Mouse (Mus musculus) G1E (cell line): ENCODE data around the gene Dpp7. TPM values are rescaled to one million over a fixed set of nuclear protein-coding genes. Genes with fewer than 3 reads are reported as not detected.

Experiments used
- ATAC-seq: 2 replicates; pipeline ENCODE4 v1.8.0; 2016; ENCODE audit warnings: mild to moderate bottlenecking; ENCODE audit not compliant: insufficient number of reproducible peaks, poor library complexity, low FRiP score, severe bottlenecking; ENCODE audit errors: extremely low read depth
- DNase-seq: peaks from one replicate; pipeline ENCODE4 v3.0.0; 2012; ENCODE audit warnings: low spot score
- H3K27me3 ChIP-seq: 2 replicates; pipeline ENCODE4 v1.6.1; 2012; ENCODE audit warnings: mild to moderate bottlenecking, low read length, inconsistent platforms; ENCODE audit not compliant: insufficient read depth
- H3K36me3 ChIP-seq: replicated peaks from 2 replicates; pipeline ENCODE3; 2012; ENCODE audit warnings: mild to moderate bottlenecking, inconsistent platforms
- H3K4me1 ChIP-seq: 2 replicates; pipeline ENCODE4 v1.6.1; 2012; ENCODE audit warnings: low read depth, low read length, inconsistent platforms, mixed read lengths; ENCODE audit not compliant: insufficient read depth
- H3K4me3 ChIP-seq: 2 replicates; pipeline ENCODE4 v1.5.1; 2012; ENCODE audit warnings: low read depth, mild to moderate bottlenecking, inconsistent platforms, low read length, moderate library complexity, mixed read lengths
- H3K9me3 ChIP-seq: replicated peaks from 2 replicates; pipeline ENCODE4 v1.6.1; 2012; ENCODE audit warnings: inconsistent platforms
- CTCF ChIP-seq: IDR thresholded peaks from 2 replicates; pipeline ENCODE4 v1.5.1; 2012; ENCODE audit warnings: low read depth, low read length, inconsistent platforms, mixed read lengths
- GATA1 ChIP-seq: IDR thresholded peaks from 2 replicates; pipeline ENCODE4 v1.6.1; 2012; ENCODE audit warnings: borderline replicate concordance, low read length, inconsistent platforms, mixed read lengths
- GATA2 ChIP-seq: IDR thresholded peaks from 2 replicates; pipeline ENCODE4 v1.6.1; 2012; ENCODE audit warnings: low read depth, low read length, inconsistent platforms, borderline replicate concordance
- POLR2AphosphoS5 ChIP-seq: IDR thresholded peaks from 2 replicates; pipeline ENCODE4 v1.6.1; 2012; ENCODE audit warnings: low read depth, low read length, inconsistent platforms; ENCODE audit not compliant: insufficient replicate concordance
- TAL1 ChIP-seq: conservative IDR thresholded peaks from 2 replicates; pipeline ENCODE4 v1.6.1; 2012; ENCODE audit warnings: low read depth, low read length, inconsistent platforms, mixed read lengths
- polyA plus RNA-seq: library from polyadenylated mRNA; stranded (reverse); fragments of >175 nt; gene quantifications from 2 replicates; pipeline ENCODE4 v1.2.3, GENCODE M21; 2012
- total RNA-seq, 2 experiments: library from RNA; stranded (forward) in 1 of 2; stranded (reverse) in 1 of 2; fragments of 200-1000 nt in 1 of 2; fragments of >200 nt in 1 of 2; fragmentation: Nextera tagmentation in 1 of 2; gene quantifications; 2 replicates each; pipeline ENCODE4 v1.2.3; 2014 to 2017

Dpp7 gene
- total and polyA plus RNA-seq, 3 experiments, result 7.7 to 71.4 (median 8.6) TPM

DNA sequence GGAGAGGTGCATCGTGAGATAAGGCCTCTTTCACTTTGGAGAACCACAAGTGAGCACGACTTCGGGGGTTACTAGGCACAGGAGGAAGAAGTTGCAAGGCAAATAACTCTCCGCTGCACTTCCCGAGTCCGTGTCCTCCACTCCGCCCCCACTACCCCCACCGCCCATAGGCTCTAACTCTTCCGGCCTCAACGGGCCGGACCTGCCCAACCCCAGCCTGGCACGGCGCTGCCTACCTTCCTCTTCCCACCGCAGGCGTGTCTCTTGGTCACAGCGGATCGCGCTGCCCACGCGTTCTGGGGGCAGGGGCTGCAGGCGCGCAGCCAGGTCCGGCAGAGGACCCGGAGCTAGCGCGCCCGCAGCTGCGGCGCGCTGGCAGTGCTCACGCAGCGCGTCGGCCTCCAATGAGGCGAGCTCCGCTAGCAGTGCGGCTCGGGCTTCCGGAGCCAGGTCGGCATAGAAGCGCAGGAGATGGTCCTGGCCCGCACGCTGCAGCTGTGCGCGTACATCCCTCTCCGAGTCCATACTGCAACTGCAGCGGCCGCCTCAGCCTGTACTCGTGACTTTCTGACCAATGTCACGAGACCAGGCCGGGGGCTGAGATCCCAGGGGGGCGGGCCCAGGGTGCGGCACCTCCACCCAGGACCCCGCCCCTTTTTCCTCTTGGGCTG is 9.1 kb upstream of the Dpp7 start, which contains the start of gene Uap1l1:
Uap1l1 (minus strand) TSS at position 592 of the 671 bp plus-strand sequence.
- peaks cover 47% of the 10 kb centered on the region for H3K36me3 ChIP-seq
- TF ChIP-seq TAL1 (no peak), GATA2 (no peak), GATA1 (no peak)
- peak; percentile 62 for ATAC-seq

DNA sequence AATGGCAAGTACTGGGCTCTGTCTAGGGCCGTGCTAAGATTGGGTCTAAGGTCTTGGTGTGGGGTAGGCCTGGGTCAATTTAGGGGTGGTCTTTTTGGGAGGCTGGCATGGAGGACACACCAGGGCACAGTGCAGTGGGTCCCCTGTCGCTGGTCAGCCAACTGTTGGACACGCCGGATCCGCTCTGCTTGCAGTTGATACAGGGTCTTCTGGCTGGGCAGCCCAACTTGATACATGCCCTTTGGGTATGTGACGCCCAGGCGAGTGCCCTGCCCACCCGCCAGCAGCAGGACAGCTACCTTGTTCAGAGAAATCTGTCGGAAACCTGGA is 8.6 kb upstream of the Dpp7 start:
- 0 out of 2 replicates have a peak, but pooled peaks have one; percentile 4 for ATAC-seq
- DNase-seq, result no peak
- Histone ChIP-seq H3K4me1 (peaks cover 54% of the 10 kb centered on the region), H3K9me3 (no peaks in the 10 kb centered on the region), H3K36me3 (peaks cover 52% of the 10 kb centered on the region), H3K27me3 (no peaks in the 10 kb centered on the region), H3K4me3 (peak overlapping the region; percentile 91)
- TF ChIP-seq GATA2 (no peak), POLR2AphosphoS5 (no peak), GATA1 (no peak), CTCF (no peak), TAL1 (no peak)

More for the DNA sequence above, 9.1 kb upstream of the Dpp7 start, which contains the start of gene Uap1l1:
- peak; percentile 96 for DNase-seq
- Histone ChIP-seq H3K9me3 (no peaks in the 10 kb centered on the region), H3K4me3 (peak within 1 kb of the TSS; percentile 91), H3K4me1 (peaks cover 59% of the 10 kb centered on the region), H3K27me3 (no peaks in the 10 kb centered on the region)

GRCm38 (mm10) chr2:25364313-25364712 is 8.2 kb upstream of the Dpp7 start:
- DNase-seq, result no peak
- H3K9me3 ChIP-seq, result no peaks in the 10 kb centered on the region
- H3K4me3 ChIP-seq, result peak overlapping the region; percentile 91
- no peaks in the 10 kb centered on the region for H3K27me3 ChIP-seq
- peaks cover 56% of the 10 kb centered on the region for H3K36me3 ChIP-seq
- no peak for ATAC-seq
- TF ChIP-seq TAL1 (no peak), GATA1 (no peak), GATA2 (no peak)
- peaks cover 52% of the 10 kb centered on the region for H3K4me1 ChIP-seq

DNA sequence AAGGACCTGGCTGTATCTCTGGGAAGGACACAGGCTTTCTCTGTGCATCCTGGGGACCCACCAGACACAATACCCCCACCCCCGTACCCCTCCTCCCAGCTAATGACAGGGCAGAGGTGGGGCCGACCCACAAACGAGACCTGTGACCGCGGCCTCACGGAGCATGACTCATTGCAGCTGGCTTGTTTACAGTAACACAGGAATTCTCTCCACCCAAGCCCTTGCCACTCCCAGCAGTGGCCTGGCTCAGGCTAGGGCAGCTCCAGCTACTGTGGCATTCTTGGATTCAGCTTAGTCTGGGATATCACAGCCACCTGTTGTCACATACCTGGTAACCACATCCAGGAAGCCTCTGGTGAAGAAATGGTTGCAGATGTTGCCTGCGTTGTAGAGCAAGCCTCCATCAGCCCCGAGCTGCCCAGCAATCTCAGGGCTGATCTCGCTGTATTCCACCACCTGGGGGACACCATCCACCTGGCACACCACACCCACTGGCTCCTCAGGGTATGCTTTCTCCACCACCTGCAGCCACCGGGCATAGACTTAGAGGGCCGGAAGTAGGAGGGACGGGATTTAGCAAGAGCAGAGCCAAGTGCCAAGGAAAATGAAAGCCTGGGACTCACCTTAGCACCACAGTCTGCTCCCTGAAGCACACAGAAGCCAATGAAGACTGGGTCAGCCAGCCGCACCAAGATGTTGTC is 7.5 kb upstream of the Dpp7 start:
- peaks cover 48% of the 10 kb centered on the region for H3K4me1 ChIP-seq
- ATAC-seq (no peak), DNase-seq (no peak)
- H3K36me3 ChIP-seq, result peaks cover 61% of the 10 kb centered on the region
- peak overlapping the region; percentile 91; the same call in 1 of the 2 replicates for H3K4me3 ChIP-seq
- H3K9me3 ChIP-seq, result no peaks in the 10 kb centered on the region
- no peak for TF ChIP-seq GATA1
- no peak for TF ChIP-seq POLR2AphosphoS5
- no peak for TF ChIP-seq GATA2
- no peak for TF ChIP-seq TAL1
- no peak for TF ChIP-seq CTCF
- no peaks in the 10 kb centered on the region for H3K27me3 ChIP-seq

- H3K9me3 ChIP-seq, result no peaks in the 10 kb centered on the region
- H3K36me3 ChIP-seq, result peaks cover 68% of the 10 kb centered on the region
- H3K4me3 ChIP-seq, result no peak overlapping the region
- ATAC-seq, result no peak
- no peak for DNase-seq
- peaks cover 53% of the 10 kb centered on the region for H3K4me1 ChIP-seq
- H3K27me3 ChIP-seq, result no peaks in the 10 kb centered on the region
- TF ChIP-seq POLR2AphosphoS5, result no peak
- TF ChIP-seq GATA2, result no peak
- no peak for TF ChIP-seq TAL1
- TF ChIP-seq CTCF, result no peak
- TF ChIP-seq GATA1, result no peak
Measured at GRCm38 (mm10) chr2:25359848-25360247, 3.7 kb upstream of the Dpp7 start.

GRCm38 (mm10) chr2:25355419-25356066 is 616 bp downstream of the Dpp7 start:
- H3K4me1 ChIP-seq, result peaks cover 52% of the 10 kb centered on the region
- ATAC-seq, result no peak
- no peaks in the 10 kb centered on the region for H3K9me3 ChIP-seq
- TF ChIP-seq POLR2AphosphoS5 (no peak), GATA1 (no peak), TAL1 (no peak), CTCF (no peak), GATA2 (no peak)
- peak overlapping the region; percentile 80 for H3K4me3 ChIP-seq
- H3K36me3 ChIP-seq, result peaks cover 68% of the 10 kb centered on the region
- DNase-seq, result no peak
- H3K27me3 ChIP-seq, result no peaks in the 10 kb centered on the region
